Mouse (Mus musculus): Measurements from ENCODE around the gene Map6d1. TPM values are rescaled to one million over a fixed set of nuclear protein-coding genes. Genes with fewer than 3 reads are reported as not detected.

The Map6d1 gene
- polyA plus RNA-seq, 1 experiment from 2014 or later: 1.3 TPM

GRCm38 (mm10) chr16:20185368-20185767, 55.8 kb downstream of the Map6d1 start:
- Histone ChIP-seq H3K27ac (ENCODE audit: poor library complexity, severe bottlenecking) (no peak overlapping the region), H3K9me3 (replicated peaks) (no peaks in the 10 kb centered on the region), H3K4me3 (no peak overlapping the region), H3K27me3 (replicated peaks) (no peaks in the 10 kb centered on the region), H3K36me3 (peaks cover 54% of the 10 kb centered on the region), H3K4me2 (no peak overlapping the region), H3K9ac (no peak overlapping the region), H3K4me1 (replicated peaks) (no peaks in the 10 kb centered on the region)
- no peak for ATAC-seq (ENCODE audit: insufficient number of reproducible peaks, low FRiP score)
- 57% methylated on average over 2 of the region's 2 CpGs for WGBS

Other genes starting within 250 kb of the Map6d1 start
- 48.9 and 49.7 TPM in 2 replicates for gene Klhl24, start 143.8 kb downstream of the Map6d1 start, polyA plus RNA-seq (2016; fragmentation: Nextera tagmentation; extraction: Ambion mirVana)
- gene Yeats2, start 100.3 kb downstream of the Map6d1 start, polyA plus RNA-seq (2016; fragmentation: Nextera tagmentation; extraction: Ambion mirVana): 33.3 and 33.5 TPM in 2 replicates
- gene Parl, start 61.0 kb upstream of the Map6d1 start, polyA plus RNA-seq (2016; fragmentation: Nextera tagmentation; extraction: Ambion mirVana): 74.6 and 75.8 TPM in 2 replicates
- not detected in 2 replicates for gene Cyp2ab1, start 84.0 kb upstream of the Map6d1 start, polyA plus RNA-seq (2016; fragmentation: Nextera tagmentation; extraction: Ambion mirVana)
- 86.0 and 94.9 TPM in 2 replicates for gene Abcc5, start 185.0 kb upstream of the Map6d1 start, polyA plus RNA-seq (2016; fragmentation: Nextera tagmentation; extraction: Ambion mirVana)

Data from heart, embryonic 12.5 days (tissue).